Mouse (Mus musculus) heart, embryonic 14.5 days (tissue): ENCODE measurements around the gene Hagh. TPM values are rescaled to one million over a fixed set of nuclear protein-coding genes. Genes with fewer than 3 reads are reported as not detected.

Experiments used
- ATAC-seq: fragments of 200-750 bp; cut with Nextera tagmentation; 2 replicates; pipeline ENCODE4 v1.8.0; 2017; ENCODE audit warnings: low read depth, moderate TSS enrichment; ENCODE audit not compliant: insufficient number of reproducible peaks, insufficient read depth, low FRiP score
- H3K27ac ChIP-seq, 2 experiments: fragments of 200-500 bp in 1 of 2; fragments of 300-500 bp in 1 of 2; sonication (generic) in 1 of 2; replicated peaks in 1 of 2; 2 replicates each; pipeline ENCODE4 v1.5.1; 2012 to 2014; ENCODE audit warnings: low read depth in 2 of 2, low read length in 2 of 2, control low read depth in 1 of 2, mild to moderate bottlenecking in 1 of 2, mixed read lengths in 1 of 2; ENCODE audit not compliant: control insufficient read depth in 1 of 2, insufficient read depth in 1 of 2
- H3K27me3 ChIP-seq: fragments of 300-500 bp; sonication (generic); 2 replicates; pipeline ENCODE4 v1.6.1; 2014; ENCODE audit warnings: mild to moderate bottlenecking, low read length, control low read depth; ENCODE audit not compliant: control insufficient read depth, insufficient read depth
- H3K36me3 ChIP-seq: fragments of 300-500 bp; sonication (generic); 2 replicates; pipeline ENCODE4 v1.6.1; 2014; ENCODE audit warnings: mild to moderate bottlenecking, control low read depth, low read length, mixed read lengths; ENCODE audit not compliant: control insufficient read depth, insufficient read depth
- H3K4me1 ChIP-seq, 2 experiments: fragments of 200-500 bp in 1 of 2; fragments of 300-500 bp in 1 of 2; sonication (generic) in 1 of 2; 2 replicates each; pipeline ENCODE4 v1.6.1; 2012 to 2014; ENCODE audit warnings: low read length in 2 of 2, control low read depth in 1 of 2, mixed read lengths in 1 of 2; ENCODE audit not compliant: control insufficient read depth in 2 of 2, insufficient read depth in 2 of 2
- H3K4me2 ChIP-seq: fragments of 300-500 bp; sonication (generic); 2 replicates; pipeline ENCODE4 v1.6.1; 2014; ENCODE audit warnings: mild to moderate bottlenecking, low read length
- H3K4me3 ChIP-seq, 2 experiments: fragments of 200-500 bp in 1 of 2; fragments of 300-500 bp in 1 of 2; sonication (generic) in 1 of 2; 2 replicates each; pipeline ENCODE4 v1.5.1; 2012 to 2014; ENCODE audit warnings: low read length in 2 of 2, mild to moderate bottlenecking in 2 of 2, control low read depth in 1 of 2, low read depth in 1 of 2, moderate library complexity in 1 of 2; ENCODE audit not compliant: control insufficient read depth in 1 of 2, insufficient read depth in 1 of 2
- H3K9ac ChIP-seq: fragments of 300-500 bp; sonication (generic); 2 replicates; pipeline ENCODE4 v1.6.1; 2014; ENCODE audit warnings: mild to moderate bottlenecking, low read length
- H3K9me3 ChIP-seq: fragments of 300-500 bp; sonication (generic); 2 replicates; pipeline ENCODE4 v1.6.1; 2016; ENCODE audit warnings: low read length, control low read depth; ENCODE audit not compliant: control insufficient read depth
- WGBS: fragments of 180-500 bp; shearing (Covaris S2); extraction: QIAGEN DNeasy Blood & Tissue Kit; methylation state at CpG from one replicate; pipeline ENCODE4 v1.1.7; 2014; 5-methylcytosine and 5-hydroxymethylcytosine counted together
- polyA plus RNA-seq: library from polyadenylated mRNA; unstranded; fragments of >200 nt; fragmentation: Nextera tagmentation; extraction: Ambion mirVana; gene quantifications from 2 replicates; pipeline ENCODE4 v1.2.1, GENCODE M21; 2014

The Hagh gene
- 62.7 and 68.4 TPM in 2 replicates for polyA plus RNA-seq

- no peaks in the 10 kb centered on the region for H3K36me3 ChIP-seq
- no peak for ATAC-seq
- H3K4me3 ChIP-seq: no peak within 1 kb of the TSS
- H3K27me3 ChIP-seq: peaks cover 4% of the 10 kb centered on the region; the same call in 1 of the 2 replicates
- no peak within 1 kb of the TSS for H3K27ac ChIP-seq
- no peak within 1 kb of the TSS for H3K9ac ChIP-seq
- 42% methylated on average over 8 of the region's 8 CpGs for WGBS
- 0 out of 4 replicates have a peak, but pooled peaks cover 0 to 2% of the 10 kb centered on the region in 2 experiments for H3K4me1 ChIP-seq
- no peak within 1 kb of the TSS for H3K4me2 ChIP-seq
- H3K9me3 ChIP-seq: no peaks in the 10 kb centered on the region
Observed at GRCm38 (mm10) chr17:24839842-24840241, at the start of gene Hagh. TSS of gene Hagh (plus strand) at chr17:24840143.

- Histone ChIP-seq H3K4me1 (no peaks in the 10 kb centered on the region), H3K27ac (no peak overlapping the region), H3K9me3 (no peaks in the 10 kb centered on the region), H3K36me3 (no peaks in the 10 kb centered on the region), H3K27me3 (no peaks in the 10 kb centered on the region), H3K9ac (no peak overlapping the region), H3K4me3 (no peak overlapping the region), H3K4me2 (no peak overlapping the region)
- ATAC-seq: no peak
- 58% methylated on average over 8 of the region's 8 CpGs for WGBS
Observed at GRCm38 (mm10) chr17:24792190-24792589, 47.8 kb upstream of the Hagh start.

GRCm38 (mm10) chr17:24794791-24795190 lies 45.2 kb upstream of the Hagh start:
- H3K9ac ChIP-seq: no peak overlapping the region
- no peaks in the 10 kb centered on the region for H3K9me3 ChIP-seq
- ATAC-seq: no peak
- H3K27me3 ChIP-seq: no peaks in the 10 kb centered on the region
- WGBS: 72% methylated on average over 12 of the region's 12 CpGs
- H3K27ac ChIP-seq: no peak overlapping the region
- H3K4me3 ChIP-seq: no peak overlapping the region
- no peak overlapping the region for H3K4me2 ChIP-seq
- H3K36me3 ChIP-seq: no peaks in the 10 kb centered on the region
- H3K4me1 ChIP-seq: no peaks in the 10 kb centered on the region

- 58% methylated on average over 3 of the region's 3 CpGs for WGBS
- Histone ChIP-seq H3K9ac (no peak overlapping the region), H3K36me3 (no peaks in the 10 kb centered on the region), H3K4me2 (no peak overlapping the region), H3K4me1 (no peaks in the 10 kb centered on the region), H3K27me3 (no peaks in the 10 kb centered on the region), H3K4me3 (no peak overlapping the region), H3K27ac (no peak overlapping the region), H3K9me3 (no peaks in the 10 kb centered on the region)
- ATAC-seq: no peak
Observed at GRCm38 (mm10) chr17:24796969-24797368, 43.0 kb upstream of the Hagh start.

- no peak for ATAC-seq
- no peaks in the 10 kb centered on the region for H3K9me3 ChIP-seq
- no peak overlapping the region for H3K4me2 ChIP-seq
- H3K36me3 ChIP-seq: no peaks in the 10 kb centered on the region
- 52% methylated on average over 9 of the region's 9 CpGs for WGBS
- H3K4me1 ChIP-seq: no peaks in the 10 kb centered on the region
- H3K4me3 ChIP-seq: no peak overlapping the region
- no peak overlapping the region for H3K9ac ChIP-seq
- H3K27me3 ChIP-seq: no peaks in the 10 kb centered on the region
- H3K27ac ChIP-seq: no peak overlapping the region
Observed at GRCm38 (mm10) chr17:24798229-24798628, 41.7 kb upstream of the Hagh start.

- no peak for ATAC-seq
- Histone ChIP-seq H3K9me3 (no peaks in the 10 kb centered on the region), H3K4me3 (no peak overlapping the region), H3K36me3 (no peaks in the 10 kb centered on the region), H3K4me2 (no peak overlapping the region), H3K9ac (no peak overlapping the region), H3K4me1 (0 out of 4 replicates have a peak, but pooled peaks cover 0 to under 1% of the 10 kb centered on the region in 2 experiments), H3K27me3 (peaks cover 2% of the 10 kb centered on the region; the same call in 1 of the 2 replicates), H3K27ac (no peak overlapping the region)
- 75% methylated on average over 4 of the region's 4 CpGs for WGBS
Observed at GRCm38 (mm10) chr17:24799476-24799875, 40.5 kb upstream of the Hagh start.

- no peak for ATAC-seq
- WGBS: 63% methylated on average over 3 of the region's 3 CpGs
Observed at GRCm38 (mm10) chr17:24800524-24800923, 39.4 kb upstream of the Hagh start.

More at GRCm38 (mm10) chr17:24800524-24800923, 39.4 kb upstream of the Hagh start:
- H3K4me2 ChIP-seq: no peak overlapping the region
- H3K36me3 ChIP-seq: no peaks in the 10 kb centered on the region
- H3K4me1 ChIP-seq: 0 out of 4 replicates have a peak, but pooled peaks cover 0 to 3% of the 10 kb centered on the region in 2 experiments
- no peaks in the 10 kb centered on the region for H3K9me3 ChIP-seq
- H3K27ac ChIP-seq: no peak overlapping the region
- no peak overlapping the region for H3K9ac ChIP-seq
- H3K27me3 ChIP-seq: peaks cover 10% of the 10 kb centered on the region
- no peak overlapping the region for H3K4me3 ChIP-seq
